Mouse (Mus musculus): ENCODE data around the gene Ncapd3. TPM values are rescaled to one million over a fixed set of nuclear protein-coding genes. Genes with fewer than 3 reads are reported as not detected.

Ncapd3 gene
- polyA plus RNA-seq (2014; fragmentation: Illumina TruSeq; extraction: RNeasy Lipid Tissue Mini Kit (QIAGEN cat#74804); ENCODE audit: low read depth, low replicate concordance): 24.1 TPM

GRCm38 (mm10) chr9:27029828-27030762 lies at the start of gene Ncapd3, which contains the start of gene Vps26b:
Ncapd3 (plus strand) TSS chr9:27030175.
Vps26b (minus strand) TSS chr9:27030065.

GRCm38 (mm10) chr9:26999461-27000395 lies 30.2 kb upstream of the Ncapd3 start, which contains the start of the genes Acad8 and Thyn1:
Acad8 (minus strand) TSS chr9:26999566.
Thyn1 (plus strand) TSS chr9:26999710.

Other genes with a start within 250 kb of the Ncapd3 start
- gene Glb1l2, start 223.7 kb upstream of the Ncapd3 start, polyA plus RNA-seq (2014; fragmentation: Illumina TruSeq; extraction: RNeasy Lipid Tissue Mini Kit (QIAGEN cat#74804); ENCODE audit: low read depth, low replicate concordance): 13.3 TPM
- gene Glb1l3, start 169.3 kb upstream of the Ncapd3 start, polyA plus RNA-seq (2014; fragmentation: Illumina TruSeq; extraction: RNeasy Lipid Tissue Mini Kit (QIAGEN cat#74804); ENCODE audit: low read depth, low replicate concordance): 5.3 TPM
- 0.35 TPM for gene Gm1110, start 107.1 kb upstream of the Ncapd3 start, polyA plus RNA-seq (2014; fragmentation: Illumina TruSeq; extraction: RNeasy Lipid Tissue Mini Kit (QIAGEN cat#74804); ENCODE audit: low read depth, low replicate concordance)
- 47.5 TPM for gene Acad8, start 30.6 kb upstream of the Ncapd3 start, polyA plus RNA-seq (2014; fragmentation: Illumina TruSeq; extraction: RNeasy Lipid Tissue Mini Kit (QIAGEN cat#74804); ENCODE audit: low read depth, low replicate concordance)
- 49.4 TPM for gene Thyn1, start 30.5 kb upstream of the Ncapd3 start, polyA plus RNA-seq (2014; fragmentation: Illumina TruSeq; extraction: RNeasy Lipid Tissue Mini Kit (QIAGEN cat#74804); ENCODE audit: low read depth, low replicate concordance)
- 38.6 TPM for gene Vps26b, start 110 bp upstream of the Ncapd3 start, polyA plus RNA-seq (2014; fragmentation: Illumina TruSeq; extraction: RNeasy Lipid Tissue Mini Kit (QIAGEN cat#74804); ENCODE audit: low read depth, low replicate concordance)
- gene Jam3, start 125.2 kb downstream of the Ncapd3 start, polyA plus RNA-seq (2014; fragmentation: Illumina TruSeq; extraction: RNeasy Lipid Tissue Mini Kit (QIAGEN cat#74804); ENCODE audit: low read depth, low replicate concordance): 38.5 TPM